Mouse (Mus musculus) adrenal gland, postnatal 14 days (tissue): Measurements from ENCODE around the gene Gtf2ird1. TPM values are rescaled to one million over a fixed set of nuclear protein-coding genes. Genes with fewer than 3 reads are reported as not detected.
"Not testable (repeated sequence)": the region's sequence is repeated elsewhere in the genome, so short reads cannot be mapped to it uniquely, and the experiment has no call there.

Experiments
- DNase-seq: peaks from one replicate; pipeline ENCODE4 v3.0.0; 2021; ENCODE audit warnings: mixed read lengths
- total RNA-seq: library from RNA; stranded (reverse); gene quantifications from 2 replicates; pipeline ENCODE4 v1.2.3, GENCODE M21; 2021

Gene Gtf2ird1
- total RNA-seq, 1 experiment from 2014 or later: 61.7 TPM

DNA sequence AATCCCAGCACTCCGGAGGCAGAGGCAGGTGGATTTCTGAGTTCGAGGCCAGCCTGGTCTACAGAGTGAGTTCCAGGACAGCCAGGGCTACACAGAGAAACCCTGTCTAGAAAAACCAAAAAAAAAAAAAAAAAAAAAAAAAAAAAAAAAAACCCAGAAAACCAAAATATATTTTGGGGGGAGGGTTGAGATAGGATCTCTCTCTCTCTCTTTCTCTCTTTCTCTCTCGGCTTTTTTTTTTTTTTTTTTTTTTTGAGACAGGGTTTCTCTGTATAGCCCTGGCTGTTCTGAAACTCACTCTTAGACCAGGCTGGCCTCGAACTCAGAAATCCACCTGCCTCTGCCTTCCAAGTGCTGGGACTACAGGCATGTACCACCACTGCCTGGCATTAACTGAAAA lies 113.0 kb downstream of the Gtf2ird1 start:
- DNase-seq: not testable (repeated sequence)

DNA sequence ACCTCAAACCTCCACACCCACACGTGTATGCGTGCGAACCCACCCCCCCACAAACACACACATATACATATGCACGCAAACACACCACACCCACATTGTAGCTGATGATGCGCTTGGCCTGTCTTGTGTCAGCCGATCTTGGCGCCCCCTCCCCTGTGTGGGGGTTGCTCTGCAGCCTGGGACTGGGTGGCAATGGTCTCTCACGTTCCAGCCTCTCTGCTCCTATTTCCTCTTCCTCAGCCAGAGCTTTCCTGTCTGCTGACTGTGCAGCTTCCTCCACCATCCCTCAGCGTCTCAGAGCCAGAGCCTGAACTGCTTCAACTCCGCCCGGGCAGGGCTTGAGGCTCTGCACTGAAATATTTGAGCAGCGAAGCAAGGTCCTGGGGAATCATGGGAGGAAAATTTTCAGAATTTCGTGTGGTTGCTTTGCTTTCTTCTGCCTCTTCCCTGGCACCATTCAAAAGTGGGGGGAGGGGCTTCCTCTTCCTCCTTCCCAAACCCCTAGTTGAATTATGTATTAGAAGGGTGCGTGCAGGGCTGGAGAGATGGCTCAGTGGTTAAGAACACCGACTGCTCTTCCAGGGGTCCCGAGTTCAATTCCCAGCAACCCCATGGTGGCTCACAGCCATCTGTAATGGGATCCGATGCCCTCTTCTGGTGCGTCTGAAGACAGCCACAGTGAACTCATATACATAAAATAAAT lies 113.9 kb downstream of the Gtf2ird1 start:
- DNase-seq: no peak

DNA sequence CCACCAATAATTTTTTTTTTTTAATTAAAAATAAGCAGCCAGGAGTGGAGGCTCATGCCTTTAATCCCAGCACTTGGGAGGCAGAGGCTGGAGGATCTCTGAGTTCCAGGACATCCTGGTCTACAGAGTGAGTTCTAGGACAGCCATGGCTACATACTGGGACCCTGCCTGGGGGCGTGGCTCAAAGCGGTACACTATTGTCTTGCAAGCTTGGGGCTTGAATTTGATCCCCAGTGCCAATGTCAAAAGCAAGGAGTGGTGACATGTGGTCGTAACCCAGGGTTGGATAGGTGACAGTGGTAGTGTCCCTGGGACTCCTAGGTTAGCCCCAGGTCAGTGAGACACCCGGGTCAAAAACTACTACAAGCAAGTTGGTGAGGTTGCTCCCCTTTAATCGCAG lies 114.8 kb downstream of the Gtf2ird1 start:
- DNase-seq: no peak

DNA sequence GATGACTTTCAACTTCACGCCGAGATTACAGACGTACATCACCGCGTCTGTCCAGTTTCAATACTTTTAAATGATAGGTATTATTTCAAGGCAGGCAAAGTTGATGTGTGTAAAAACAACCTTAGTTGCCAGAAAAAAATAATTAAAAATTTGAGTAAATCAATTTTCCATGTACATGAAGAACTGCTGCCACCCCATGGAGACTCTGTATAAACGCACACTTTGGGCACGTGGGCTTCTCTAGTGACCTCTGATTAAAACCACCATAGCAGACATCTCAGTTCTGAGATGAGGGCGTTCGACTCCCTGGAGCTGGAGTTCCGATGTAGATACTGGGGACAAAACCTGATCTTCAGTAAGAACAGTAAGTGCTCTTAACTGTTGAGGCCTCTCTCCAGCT lies 115.2 kb downstream of the Gtf2ird1 start:
- DNase-seq: peak; percentile 62

DNA sequence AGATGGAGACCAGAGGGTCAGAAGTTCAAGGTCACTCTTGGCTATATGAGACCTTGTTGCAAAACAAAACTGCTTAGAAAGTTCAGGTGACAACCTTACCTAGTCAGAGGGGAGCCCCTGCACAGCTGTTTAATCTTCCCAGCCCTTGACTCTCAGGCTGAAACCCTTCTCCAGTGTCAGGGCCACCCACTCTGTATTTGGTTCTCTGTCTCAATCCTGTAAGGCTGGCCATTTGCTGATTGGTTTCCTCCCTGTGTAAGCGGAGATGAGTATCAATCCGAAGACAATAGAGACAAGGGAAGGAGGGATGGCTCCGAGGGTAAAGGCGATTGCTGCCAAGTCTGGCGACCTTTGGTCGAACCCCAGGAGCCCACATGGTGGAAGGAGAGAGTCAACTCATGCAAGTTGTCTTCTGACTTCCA lies 116.4 kb downstream of the Gtf2ird1 start:
- DNase-seq: no peak

DNA sequence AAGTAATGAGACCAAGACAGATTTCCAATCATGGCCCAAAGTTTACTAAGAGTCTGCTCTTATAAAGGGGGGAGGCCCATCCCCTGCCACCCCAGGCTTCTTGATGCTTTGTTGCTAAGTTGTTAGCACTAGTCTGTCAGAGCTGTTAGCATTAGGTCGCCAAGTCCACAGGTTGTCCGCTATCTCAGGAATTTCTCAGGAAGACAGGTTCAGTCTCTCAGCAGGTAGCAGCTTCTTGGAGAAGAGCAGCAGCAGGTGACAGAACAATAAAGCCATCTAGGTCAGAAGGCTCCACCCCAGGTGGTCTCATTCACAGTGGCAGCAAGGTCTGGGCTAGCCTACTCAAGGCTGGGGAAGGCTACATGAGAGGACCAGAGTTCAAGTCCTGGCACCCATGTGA lies 119.5 kb downstream of the Gtf2ird1 start:
- DNase-seq: not testable (repeated sequence)

DNA sequence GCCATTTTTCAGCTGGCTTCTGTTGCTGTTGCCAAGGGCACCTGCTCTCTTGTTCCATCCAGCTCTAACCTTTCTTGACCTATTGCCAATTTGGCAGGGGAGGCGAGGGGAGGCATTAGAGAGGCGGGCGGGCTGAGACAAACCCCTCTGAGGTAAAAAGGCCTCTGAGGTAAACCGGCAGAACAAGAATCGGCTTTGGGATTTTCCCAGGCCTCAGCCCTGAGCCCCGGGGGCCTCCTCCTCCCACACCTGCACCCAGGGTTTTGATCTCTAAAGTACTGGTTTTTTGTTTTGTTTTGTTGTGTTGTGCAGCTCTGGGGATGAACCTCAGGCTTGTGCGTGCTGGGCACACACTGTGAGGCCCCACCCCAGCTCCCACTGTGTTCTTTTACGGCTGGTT lies 123.8 kb downstream of the Gtf2ird1 start:
- DNase-seq: no peak

DNA sequence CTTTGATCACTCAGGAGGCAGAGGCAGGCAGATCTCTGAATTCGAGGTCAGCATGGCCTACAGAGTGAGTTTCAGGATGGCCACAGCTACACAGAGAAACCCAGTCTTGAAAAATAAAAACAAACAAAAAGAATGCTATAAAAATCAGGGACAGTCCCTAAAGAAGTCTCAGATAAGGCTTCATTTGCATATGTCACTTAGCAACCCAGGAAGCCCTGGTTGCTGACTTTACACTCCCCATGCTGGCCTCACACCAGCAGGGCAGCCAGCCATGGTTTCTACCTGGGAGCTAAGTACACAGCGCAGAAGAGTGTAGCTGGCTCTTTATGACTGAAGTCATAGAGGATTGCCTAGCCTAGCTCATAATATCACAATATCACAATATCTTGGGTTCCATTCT lies 126.4 kb downstream of the Gtf2ird1 start:
- DNase-seq: no peak

DNA sequence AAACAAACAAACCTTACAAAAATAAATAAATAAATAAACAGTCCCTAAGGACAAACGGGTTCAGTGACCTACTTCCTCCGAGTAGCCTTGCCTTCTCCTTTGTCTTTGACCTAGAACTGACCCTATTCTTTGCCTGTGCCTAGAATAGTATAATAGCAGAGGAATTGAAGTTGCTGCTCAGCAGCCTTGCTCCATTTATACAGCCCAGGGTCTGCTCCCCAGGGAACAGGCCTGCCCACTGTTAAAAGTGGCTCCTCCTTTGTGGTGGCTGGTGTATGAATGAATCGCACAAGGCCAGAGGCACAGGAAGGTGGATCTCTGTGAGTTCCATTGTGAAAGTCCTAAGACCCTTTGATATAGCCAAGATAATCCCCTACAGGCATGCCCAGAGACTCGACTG lies 127.2 kb downstream of the Gtf2ird1 start:
- DNase-seq: no peak

DNA sequence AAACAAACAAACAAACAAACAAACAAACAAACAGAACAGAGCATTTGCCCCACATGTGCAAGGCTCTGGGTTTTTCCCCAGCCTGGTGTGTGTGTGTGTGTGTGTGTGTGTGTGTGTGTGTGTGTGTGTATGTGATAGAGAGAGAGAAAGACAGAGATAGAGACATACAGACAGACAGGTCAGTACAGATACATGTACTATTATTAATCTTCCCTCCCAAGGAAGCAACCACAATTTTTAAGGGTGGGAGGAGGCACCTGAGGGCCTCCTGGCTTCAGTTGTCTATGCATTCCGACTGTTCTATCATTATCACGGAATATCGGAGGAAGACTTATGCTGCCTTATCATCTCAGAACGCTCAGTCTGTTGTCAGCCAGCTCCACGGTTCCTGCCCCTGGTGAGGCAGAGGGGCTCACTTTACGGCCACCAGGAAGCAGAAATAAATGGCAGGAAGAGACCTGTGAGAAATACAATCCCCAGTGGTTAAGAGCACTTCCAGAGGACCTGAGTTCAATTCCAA lies 128.0 kb downstream of the Gtf2ird1 start:
- no peak for DNase-seq

DNA sequence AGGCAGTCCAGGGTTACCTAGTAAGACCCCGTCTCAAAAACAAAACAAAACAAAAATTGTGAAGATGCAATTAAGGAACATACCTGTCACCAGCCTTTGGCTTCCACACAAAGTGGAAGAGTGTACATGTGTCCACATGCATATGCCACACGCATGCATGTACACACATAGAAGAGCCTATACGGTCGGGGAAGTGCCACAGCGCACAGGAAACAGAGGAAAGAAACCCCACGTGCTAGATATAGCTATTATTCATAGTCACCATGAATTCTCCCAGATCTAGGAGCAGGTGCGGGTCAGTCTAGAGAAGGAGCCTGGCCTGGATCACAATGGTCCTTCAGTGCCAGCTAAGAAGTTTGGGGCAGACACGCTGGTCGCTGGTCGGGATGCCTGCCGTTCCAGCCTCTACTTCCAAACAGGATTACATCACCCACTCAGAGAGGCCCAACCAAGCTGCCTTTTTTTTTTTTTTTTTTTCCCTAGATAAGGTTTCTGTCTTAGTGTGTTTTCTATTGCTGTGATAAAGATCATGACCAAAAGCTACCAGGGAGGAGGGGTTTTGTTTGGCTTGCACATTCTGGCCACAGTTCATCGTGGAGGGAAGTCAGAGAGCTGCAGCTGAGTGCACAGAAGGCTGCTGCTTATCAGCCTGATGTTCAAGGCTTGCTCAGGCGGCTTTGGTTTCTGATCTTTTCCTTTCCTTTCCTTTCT lies 130.5 kb downstream of the Gtf2ird1 start:
- peak; percentile 28 for DNase-seq

DNA sequence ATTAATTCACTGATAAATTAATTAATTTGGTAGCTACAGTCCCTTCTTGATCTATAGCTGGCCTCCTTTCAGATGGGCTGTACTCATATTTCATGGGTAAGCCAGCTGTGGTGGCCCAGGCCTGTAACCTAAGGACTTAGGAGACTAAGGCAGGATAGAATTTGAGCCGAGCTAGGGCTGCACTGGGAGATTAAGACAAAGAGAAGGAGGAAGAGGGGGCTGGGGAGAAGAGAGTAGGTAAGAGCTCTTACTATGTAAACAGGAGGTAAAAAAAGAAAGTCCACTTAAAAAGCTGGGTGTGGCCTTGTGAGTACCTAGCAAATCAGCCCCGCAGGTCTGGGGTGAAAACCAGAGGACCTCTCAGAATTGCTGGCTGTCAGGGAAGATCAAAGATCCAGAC lies 132.6 kb downstream of the Gtf2ird1 start:
- no peak for DNase-seq

DNA sequence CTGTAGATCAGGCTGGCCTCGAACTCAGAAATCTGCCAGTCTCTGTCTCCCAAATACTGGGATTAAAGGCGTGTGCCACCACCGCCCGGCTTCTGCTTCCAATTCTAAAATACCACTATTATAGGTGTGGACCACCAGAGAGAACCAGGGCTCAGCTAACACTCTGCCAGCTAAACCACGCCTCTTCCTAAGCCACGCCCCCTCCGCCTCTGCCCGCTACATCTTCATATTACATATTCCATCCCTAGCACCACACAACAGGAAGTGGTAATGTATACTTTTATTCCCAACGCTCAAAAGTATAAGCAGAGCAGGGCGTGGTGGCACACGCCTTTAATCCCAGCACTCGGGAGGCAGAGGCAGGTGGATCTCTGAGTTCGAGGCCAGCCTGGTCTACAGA lies 133.2 kb downstream of the Gtf2ird1 start:
- no peak for DNase-seq

DNA sequence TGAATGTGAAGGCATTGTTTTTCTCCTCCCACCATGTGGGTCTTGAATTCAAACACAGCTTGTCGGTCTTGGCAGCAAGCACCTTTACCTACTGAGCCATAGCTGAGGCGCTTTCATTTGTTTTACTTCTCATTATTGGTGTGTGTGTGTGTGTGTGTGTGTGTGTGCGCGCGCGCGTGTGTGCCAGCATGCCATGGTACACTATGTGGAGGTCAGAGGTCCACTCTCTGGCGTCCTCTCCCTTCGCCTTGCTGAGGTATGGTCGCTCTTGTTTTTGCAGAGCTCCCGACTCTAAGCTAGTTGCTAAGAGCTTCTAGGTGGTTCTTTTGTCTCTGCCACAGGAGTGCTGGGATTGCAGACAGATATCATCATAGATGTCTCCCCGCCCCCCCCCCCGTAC lies 134.2 kb downstream of the Gtf2ird1 start:
- no peak for DNase-seq

DNA sequence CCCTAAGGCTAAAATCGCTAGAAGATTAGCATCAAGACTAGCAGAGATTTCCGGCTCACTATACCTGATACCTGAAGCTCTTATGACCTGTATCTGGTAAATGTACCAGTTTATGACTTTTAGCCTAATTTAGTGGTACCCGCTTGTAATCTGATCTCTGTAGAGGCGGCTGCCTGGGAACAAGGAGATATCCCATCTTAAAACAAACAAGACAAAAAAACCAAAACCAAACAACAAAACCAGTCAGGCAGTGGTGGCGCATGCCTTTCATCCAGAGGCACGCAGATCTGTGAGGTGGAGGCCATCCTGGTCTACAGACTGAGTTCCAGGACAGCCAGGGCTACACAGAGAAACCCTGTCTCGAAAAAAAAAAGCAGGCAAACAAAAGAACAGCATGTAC lies 134.8 kb downstream of the Gtf2ird1 start:
- DNase-seq: no peak

DNA sequence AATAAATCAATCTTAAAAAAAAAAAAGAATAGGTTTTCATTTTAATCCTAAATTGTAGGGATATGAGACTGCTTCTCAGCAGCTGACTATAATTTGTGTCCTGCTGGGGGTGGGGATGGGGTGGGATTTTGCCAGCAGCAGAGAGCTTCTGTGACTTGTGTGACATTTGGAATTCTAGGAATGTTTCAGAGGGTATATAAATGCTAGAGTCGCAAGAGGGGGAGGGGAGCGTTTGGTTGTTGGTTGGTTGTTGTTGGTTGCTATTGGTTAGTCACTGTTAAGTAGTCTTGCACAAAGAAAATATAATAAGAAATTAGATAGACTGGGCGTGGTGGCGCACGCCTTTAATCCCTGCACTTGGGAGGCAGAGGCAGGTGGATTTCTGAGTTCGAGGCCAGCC lies 137.6 kb downstream of the Gtf2ird1 start:
- no peak for DNase-seq

DNA sequence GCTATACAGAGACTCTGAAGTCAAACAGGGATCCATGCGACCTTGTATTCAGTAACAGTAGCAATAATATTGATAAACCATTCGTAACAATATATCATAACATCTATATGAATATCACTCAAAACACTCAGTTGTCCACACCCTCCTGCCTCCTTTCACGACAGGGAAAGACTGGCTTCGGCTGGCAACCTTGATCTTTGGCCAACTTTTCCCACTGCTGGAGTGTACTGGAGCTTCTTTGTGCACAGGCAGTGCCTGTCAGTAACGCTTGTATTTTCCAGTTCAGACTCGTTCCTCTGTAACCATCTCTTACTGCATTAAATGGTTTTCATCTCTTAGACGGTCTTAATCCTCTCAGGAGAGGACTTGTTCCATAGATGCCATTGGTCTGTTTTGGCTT lies 139.8 kb downstream of the Gtf2ird1 start:
- DNase-seq: peak; percentile 77

DNA sequence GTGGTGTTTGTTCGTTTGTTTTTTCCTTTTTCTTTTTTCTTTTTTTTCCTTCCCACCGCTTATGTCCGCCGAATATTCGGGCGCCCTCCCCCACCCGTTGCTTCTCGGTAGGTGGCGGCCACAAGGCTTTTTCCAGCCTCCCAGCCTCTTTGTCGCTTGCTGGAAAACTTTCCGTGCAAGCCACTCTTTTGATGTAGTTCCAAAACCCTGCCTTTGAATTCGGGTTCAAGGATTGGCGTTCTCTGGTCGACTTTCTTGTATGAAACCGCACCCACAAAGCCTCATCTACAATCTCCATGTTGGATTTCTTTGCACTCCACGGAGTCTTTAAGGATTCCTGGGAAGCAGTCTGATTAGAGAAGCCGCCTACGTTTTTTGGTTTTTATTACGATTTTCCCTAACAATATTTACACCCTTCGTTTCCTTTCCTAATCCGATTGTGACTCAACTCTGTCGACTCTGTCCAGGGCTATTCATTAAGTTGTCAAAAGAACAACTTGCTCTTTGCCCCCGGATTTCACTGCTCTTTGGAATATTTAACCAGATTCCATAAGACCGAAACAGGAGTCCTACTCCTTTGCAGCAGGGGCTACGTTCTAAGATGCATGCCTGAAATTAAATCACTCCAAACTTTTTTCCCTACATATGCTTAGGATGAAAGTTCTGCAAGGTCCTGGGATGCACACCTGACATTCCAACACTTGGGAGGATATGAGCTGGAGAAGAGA lies 140.7 kb downstream of the Gtf2ird1 start:
- peak; percentile 90 for DNase-seq

DNA sequence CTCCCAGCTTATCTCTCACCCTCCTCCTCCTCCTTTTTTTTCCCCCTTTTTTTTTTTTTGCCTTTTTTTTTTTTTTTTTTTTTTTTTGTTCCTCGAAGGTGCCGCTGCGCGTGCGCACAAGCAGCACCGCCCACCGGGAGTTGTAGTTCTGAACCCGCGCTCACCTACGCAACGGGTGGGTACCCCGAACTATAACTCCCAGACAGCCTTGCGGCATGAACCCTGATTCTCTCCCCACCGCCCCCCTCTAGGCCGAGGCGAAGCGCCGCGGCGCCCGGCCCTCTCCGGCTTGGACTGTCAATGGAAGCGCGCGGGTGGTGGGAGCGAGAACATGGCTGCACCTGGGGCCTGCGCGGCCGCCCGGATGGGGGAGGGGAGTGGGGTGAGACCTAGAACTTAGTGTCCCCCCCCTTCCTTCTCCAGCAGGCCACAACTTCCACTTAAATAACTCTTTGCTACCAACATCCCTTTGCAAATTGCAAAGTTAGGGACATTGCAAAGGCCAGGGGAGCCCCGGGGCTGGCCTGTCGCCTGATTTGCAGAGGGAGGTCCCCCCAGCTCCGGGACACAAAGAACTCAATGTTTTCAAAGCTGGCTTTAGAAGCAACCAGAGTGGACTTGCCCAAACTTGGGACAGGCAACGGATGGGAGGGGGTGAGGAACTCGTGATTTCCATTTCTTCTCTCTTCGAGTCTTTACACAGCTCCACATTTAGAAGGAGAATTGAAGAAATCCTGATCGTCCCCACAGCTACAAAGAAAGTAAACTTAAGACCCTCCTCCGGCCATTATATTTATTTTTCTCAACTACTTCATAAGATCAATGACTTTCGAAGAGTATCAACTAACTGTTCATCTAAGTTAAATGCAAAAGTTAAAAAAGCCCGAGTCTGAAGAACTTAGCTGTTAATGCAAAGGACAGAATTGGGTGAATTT lies 141.6 kb downstream of the Gtf2ird1 start, which contains the start of gene Gtf2i:
TSS of gene Gtf2i (minus strand) at position 73 of the 935 bp plus-strand sequence.
- peak; percentile 97 for DNase-seq

DNA sequence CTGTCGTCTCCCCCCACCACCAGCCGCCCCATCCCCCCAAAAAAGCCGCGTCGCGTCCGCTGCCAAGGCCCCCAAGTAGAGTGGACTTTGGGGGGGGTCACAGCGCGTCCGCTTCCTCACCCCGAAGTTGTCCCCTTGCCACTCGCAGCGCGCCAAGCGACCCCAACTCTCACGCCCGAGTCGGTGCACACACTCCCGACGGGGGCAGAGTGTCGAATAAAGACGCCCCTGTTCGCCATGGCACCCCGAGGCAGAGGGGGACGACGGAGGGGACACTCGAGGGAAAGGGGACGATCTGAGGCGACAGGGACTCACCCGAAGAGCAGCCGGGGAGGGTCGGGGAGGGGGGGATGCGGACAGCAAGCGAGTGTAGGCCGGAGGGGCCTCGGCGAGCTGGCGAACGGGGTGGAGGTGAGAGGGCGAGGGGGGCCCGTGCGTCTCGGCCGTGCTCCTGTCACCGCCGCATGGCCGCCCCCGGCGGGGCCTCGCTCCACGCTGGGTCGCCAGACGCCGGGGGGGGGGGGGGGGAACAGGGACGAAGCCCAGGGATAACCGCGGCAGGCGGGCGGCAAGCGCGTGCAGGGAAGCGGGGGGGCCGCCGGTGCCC lies 142.3 kb downstream of the Gtf2ird1 start:
- peak; percentile 76 for DNase-seq

DNA sequence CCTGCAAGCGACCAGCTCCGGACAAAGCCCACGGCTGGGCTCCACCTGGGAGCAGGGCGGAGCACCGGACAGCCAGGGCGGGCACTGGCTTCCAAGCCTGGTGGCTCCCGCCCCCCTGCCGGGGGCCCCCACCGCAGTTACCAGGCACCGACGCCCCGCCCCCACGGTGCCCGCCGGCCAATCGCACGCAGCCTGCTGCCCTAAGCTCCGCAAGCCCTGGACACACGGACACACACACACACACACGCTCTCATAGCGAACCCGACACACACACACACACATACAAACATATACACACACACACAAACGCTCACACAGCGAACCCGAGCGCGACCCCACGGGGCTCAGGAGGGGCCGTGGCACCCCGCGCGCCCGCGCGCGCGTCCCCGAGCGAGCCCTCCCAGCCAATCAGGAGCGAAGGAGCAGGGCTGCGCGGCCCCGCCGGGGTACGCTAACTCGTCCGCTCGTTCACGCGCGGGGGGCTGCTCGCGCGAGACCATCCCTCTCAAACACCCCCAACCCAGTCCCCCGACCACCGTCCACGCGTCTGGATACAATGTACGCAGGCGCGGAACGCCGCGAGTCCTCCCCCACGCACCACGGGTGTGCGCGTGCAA lies 143.0 kb downstream of the Gtf2ird1 start:
- peak; percentile 99 for DNase-seq
